Mouse (Mus musculus): ENCODE measurements around the gene Gm20852. TPM values are rescaled to one million over a fixed set of nuclear protein-coding genes. Genes with fewer than 3 reads are reported as not detected.
"Not testable (repeated sequence)": the region's sequence is repeated elsewhere in the genome, so short reads cannot be mapped to it uniquely, and the experiment has no call there.

Gene Gm20852
- polyA plus RNA-seq (2012; rRNA removed) = not detected in 2 replicates

DNA sequence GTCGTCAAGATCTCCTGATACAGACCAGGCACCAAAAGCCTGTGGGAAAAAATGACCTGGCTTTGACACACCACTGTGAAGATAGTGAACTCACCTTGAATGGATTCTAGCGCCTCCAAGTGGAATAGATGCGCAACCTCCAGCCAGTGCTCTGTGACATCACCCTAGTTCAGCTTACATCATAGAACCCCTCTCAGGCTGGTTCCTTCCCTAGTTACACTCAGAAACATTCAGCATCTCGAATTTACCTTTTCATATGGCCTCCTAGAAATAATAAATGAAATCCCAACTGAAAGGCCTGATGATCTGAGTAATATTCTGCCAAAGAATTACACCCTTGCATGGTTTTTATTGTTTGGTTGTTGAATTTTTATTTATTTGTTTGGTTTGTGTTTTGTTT, at the start of gene Gm20852:
TSS of gene Gm20852 (minus strand) at position 101 of the 400 bp plus-strand sequence.
- not testable (repeated sequence) for DNase-seq (ENCODE audit: low read depth)
